18 mouse cellular contexts compared by ENCODE assay signal in genomic region chr11:95033617-95034016, GRCm38 (mm10). TPM values are rescaled to one million over a fixed set of nuclear protein-coding genes. Genes with fewer than 3 reads are reported as not detected.
DNase-seq lines count a peak whose midpoint lies in the region; ATAC-seq and TF ChIP-seq lines count a peak whose summit lies in the region.
"Had no signal": no experiment of that assay in that cellular context is flagged by ENCODE, and none has a peak within 500 bp of the region (broad histone marks: within the 10 kb centered on the region; RNA-seq: fewer than 3 reads in every experiment).

No protein-coding gene starts in this region.

- H3K36me3 ChIP-seq in heart, embryonic 10.5 days, result peaks cover 43% of the 10 kb centered on the region; the same call in 1 of the 2 replicates
- no peaks in the 10 kb centered on the region for H3K36me3 ChIP-seq in heart, adult 2 months (ENCODE audit: control insufficient read depth, insufficient read depth, low read length)
- H3K36me3 ChIP-seq in E14TG2a.4 (ENCODE audit: insufficient read depth, low read length), result no peaks in the 10 kb centered on the region
- H3K36me3 ChIP-seq: embryonic facial prominence, embryonic 12.5 days had no signal

- ATAC-seq in megakaryocyte progenitor cell, adult 5-6 weeks (replicated peaks; ENCODE audit: poor library complexity), result no peak
- ATAC-seq: inflammation-experienced regulatory T-cells, adult 6 months; midbrain, embryonic 16.5 days had no signal

- peak overlapping the region; percentile 25 for H3K4me3 ChIP-seq in heart, embryonic 10.5 days
- no peak overlapping the region for H3K4me3 ChIP-seq in heart, adult 2 months
- H3K4me3 ChIP-seq in layer of hippocampus, adult 2 months, result no peak overlapping the region
- peak overlapping the region; percentile 52 for H3K4me3 ChIP-seq in E14TG2a.4 (replicated peaks; ENCODE audit: low read length)
- H3K4me3 ChIP-seq: embryonic facial prominence, embryonic 12.5 days; hindbrain, embryonic 12.5 days; limb, embryonic 12.5 days; megakaryocyte, embryonic 14.5 days had no signal

- 19% methylated on average over 14 of the region's 14 CpGs for WGBS in heart, embryonic 10.5 days
- WGBS in heart, adult 2 months, result 51% methylated on average over 14 of the region's 14 CpGs

- no peak for TF ChIP-seq POLR2A in heart, adult 2 months (IDR thresholded peaks at IDR 0.05; ENCODE audit: insufficient read depth, low read depth, low read length)

- no peaks in the 10 kb centered on the region for H3K9me3 ChIP-seq in heart, embryonic 10.5 days
- 0 out of 2 replicates have a peak, but pooled peaks cover 5% of the 10 kb centered on the region for H3K9me3 ChIP-seq in E14TG2a.4 (ENCODE audit: low read length)
- H3K9me3 ChIP-seq: embryonic facial prominence, embryonic 12.5 days; G1E; hindbrain, embryonic 12.5 days; limb, embryonic 12.5 days; megakaryocyte, embryonic 14.5 days had no signal

- no peak for TF ChIP-seq EP300 in heart, adult 2 months (IDR thresholded peaks at IDR 0.05; ENCODE audit: insufficient read depth, low read depth, low read length)

- intact Hi-C loops in heart, adult 2 months (cut with DNase I), result loop anchor here (2.0 kb wide), 1 partner anchor 55 kb away; no protein-coding TSS in a partner anchor

- H3K4me1 ChIP-seq in heart, embryonic 10.5 days, result peaks cover 32% of the 10 kb centered on the region
- H3K4me1 ChIP-seq in heart, adult 2 months (ENCODE audit: control insufficient read depth, insufficient read depth, low read length), result no peaks in the 10 kb centered on the region
- H3K4me1 ChIP-seq in E14TG2a.4 (replicated peaks; ENCODE audit: low read depth, low read length), result peaks cover 44% of the 10 kb centered on the region
- H3K4me1 ChIP-seq: embryonic facial prominence, embryonic 12.5 days; limb, embryonic 12.5 days had no signal

- no peaks in the 10 kb centered on the region for H3K79me2 ChIP-seq in heart, adult 2 months (replicated peaks; ENCODE audit: control insufficient read depth, insufficient read depth, low read length)

- H3K27ac ChIP-seq in heart, embryonic 10.5 days, result peak overlapping the region; percentile 53
- no peak overlapping the region for H3K27ac ChIP-seq in heart, adult 2 months
- peak overlapping the region; percentile 68; the same call in 1 of the 2 replicates for H3K27ac ChIP-seq in layer of hippocampus, adult 2 months
- H3K27ac ChIP-seq: embryonic facial prominence, embryonic 12.5 days; hindbrain, embryonic 12.5 days; limb, embryonic 12.5 days had no signal

- DNase-seq in heart, embryonic 10.5 days (ENCODE audit: low spot score), result no peak
- no peak for DNase-seq in heart, adult 2 months
- DNase-seq in layer of hippocampus, adult 2 months (ENCODE audit: low spot score in 2 of 2), result no peak
- no peak for DNase-seq in layer of hippocampus, postnatal 25 days (ENCODE audit: extremely low spot score in 1 of 2, low spot score in 1 of 2)
- peak; percentile 41 for DNase-seq in cerebellum, adult 9-11 months
- DNase-seq: gastrocnemius, postnatal 10 days; heart, adult 18-20 months; right cerebral cortex, adult 18-20 months; thymus, adult 2 months had no signal

- no peak overlapping the region for H3K9ac ChIP-seq in heart, adult 2 months (ENCODE audit: low read depth, low read length)
- H3K9ac ChIP-seq: embryonic facial prominence, embryonic 12.5 days; hindbrain, embryonic 12.5 days; limb, embryonic 12.5 days had no signal

- peaks cover 50% of the 10 kb centered on the region for H3K27me3 ChIP-seq in heart, embryonic 10.5 days (ENCODE audit: insufficient read depth, poor library complexity, severe bottlenecking)
- no peaks in the 10 kb centered on the region for H3K27me3 ChIP-seq in heart, adult 2 months (ENCODE audit: control insufficient read depth, insufficient read depth, low read length)
- H3K27me3 ChIP-seq in E14TG2a.4 (ENCODE audit: insufficient read depth, low read length), result peaks cover 7% of the 10 kb centered on the region
- H3K27me3 ChIP-seq: embryonic facial prominence, embryonic 12.5 days had no signal

- no peak for TF ChIP-seq CTCF in heart, adult 2 months (IDR thresholded peaks at IDR 0.05)
- TF ChIP-seq CTCF in layer of hippocampus, adult 2 months (conservative IDR thresholded peaks at IDR 0.05), result no peak
- TF ChIP-seq CTCF in E14TG2a.4 (conservative IDR thresholded peaks at IDR 0.05; ENCODE audit: low read length), result no peak

RNA-seq across cellular contexts. Expression of gene Pdk2, which starts 7.5 kb away (rescaled TPM):
- polyA plus RNA-seq in heart, embryonic 10.5 days (2016; fragmentation: Nextera tagmentation; extraction: Ambion mirVana), result 27.4 and 41.1 TPM in 2 replicates
- 100 to 1,000 TPM; 393 to 479 TPM for total RNA-seq in heart, adult 2 months (2021)
- 518 and 592 TPM in 2 replicates for polyA plus RNA-seq in heart, adult 2 months (2012; rRNA removed)
- 100 to 1,000 TPM; 133 TPM for total RNA-seq in layer of hippocampus, adult 2 months (2021)
- 100 to 1,000 TPM; 114 to 118 TPM for total RNA-seq in layer of hippocampus, postnatal 25 days (2021)
- total RNA-seq in megakaryocyte progenitor cell, adult 5-6 weeks (2015), result 4.2 and 4.8 TPM in 2 replicates
- 0.71 and 1.4 TPM in 2 replicates for total RNA-seq in megakaryocyte progenitor cell, adult 5-6 weeks (2017)

RNA-seq across cellular contexts. Expression of gene Samd14, which starts 23.9 kb away (rescaled TPM):
- 15.1 and 18.8 TPM in 2 replicates for polyA plus RNA-seq in heart, embryonic 10.5 days (2016; fragmentation: Nextera tagmentation; extraction: Ambion mirVana)
- total RNA-seq in heart, adult 2 months (2021), result 1 to 10 TPM; 1.2 to 1.7 TPM
- 0.82 and 1.9 TPM in 2 replicates for polyA plus RNA-seq in heart, adult 2 months (2012; rRNA removed)
- 10 to 100 TPM; 38.9 to 40.8 TPM for total RNA-seq in layer of hippocampus, adult 2 months (2021)
- 10 to 100 TPM; 48.4 to 49.1 TPM for total RNA-seq in layer of hippocampus, postnatal 25 days (2021)
- 2.3 and 6.1 TPM in 2 replicates for total RNA-seq in megakaryocyte progenitor cell, adult 5-6 weeks (2015)
- total RNA-seq in megakaryocyte progenitor cell, adult 5-6 weeks (2017), result 0.92 and 2.6 TPM in 2 replicates

RNA-seq across cellular contexts. Expression of gene Ppp1r9b, which starts 42.8 kb away (rescaled TPM):
- 8.5 and 12.5 TPM in 2 replicates for polyA plus RNA-seq in heart, embryonic 10.5 days (2016; fragmentation: Nextera tagmentation; extraction: Ambion mirVana)
- total RNA-seq in heart, adult 2 months (2021), result 10 to 100 TPM; 49.3 to 52.0 TPM
- polyA plus RNA-seq in heart, adult 2 months (2012; rRNA removed), result 22.3 and 23.8 TPM in 2 replicates
- total RNA-seq in layer of hippocampus, adult 2 months (2021), result 100 to 1,000 TPM; 967 to 974 TPM
- total RNA-seq in layer of hippocampus, postnatal 25 days (2021), result 100 to 1,000 TPM; 926 to 939 TPM
- total RNA-seq in megakaryocyte progenitor cell, adult 5-6 weeks (2015), result 43.9 and 46.6 TPM in 2 replicates
- 81.9 and 107 TPM in 2 replicates for total RNA-seq in megakaryocyte progenitor cell, adult 5-6 weeks (2017)

RNA-seq across cellular contexts. Expression of gene Itga3, which starts 43.0 kb away (rescaled TPM):
- polyA plus RNA-seq in heart, embryonic 10.5 days (2016; fragmentation: Nextera tagmentation; extraction: Ambion mirVana), result 11.5 and 13.8 TPM in 2 replicates
- total RNA-seq in heart, adult 2 months (2021), result 10 to 100 TPM; 10.4 to 10.6 TPM
- polyA plus RNA-seq in heart, adult 2 months (2012; rRNA removed), result 11.4 and 13.8 TPM in 2 replicates
- 10 to 100 TPM; 10.3 to 16.1 TPM for total RNA-seq in layer of hippocampus, adult 2 months (2021)
- 10 to 100 TPM; 11.7 to 15.6 TPM for total RNA-seq in layer of hippocampus, postnatal 25 days (2021)
- total RNA-seq in megakaryocyte progenitor cell, adult 5-6 weeks (2015), result 1.1 TPM in 1 of 2 replicates, not detected in the other
- total RNA-seq in megakaryocyte progenitor cell, adult 5-6 weeks (2017), result 0.03 TPM in 1 of 2 replicates, not detected in the other
- polyA plus RNA-seq: G1E had no signal

RNA-seq across cellular contexts. Expression of gene Sgca, which starts 57.5 kb away (rescaled TPM):
- 12.5 and 25.8 TPM in 2 replicates for polyA plus RNA-seq in heart, embryonic 10.5 days (2016; fragmentation: Nextera tagmentation; extraction: Ambion mirVana)
- 100 to 1,000 TPM; 149 to 200 TPM for total RNA-seq in heart, adult 2 months (2021)
- polyA plus RNA-seq in heart, adult 2 months (2012; rRNA removed), result 1,109 and 1,504 TPM in 2 replicates
- under 1 TPM in 1 of 2 experiments, not detected in 1; 0.44 TPM for total RNA-seq in layer of hippocampus, adult 2 months (2021)
- under 1 TPM; 0.44 to 0.45 TPM for total RNA-seq in layer of hippocampus, postnatal 25 days (2021)
- not detected in 2 replicates for total RNA-seq in megakaryocyte progenitor cell, adult 5-6 weeks (2015)
- not detected in 2 replicates for total RNA-seq in megakaryocyte progenitor cell, adult 5-6 weeks (2017)
- polyA plus RNA-seq: G1E; inflammation-experienced regulatory T-cells, adult 6 months had no signal

Comparison
In these comparisons a context has a peak if more than half of its experiments do, and no peak if none do; other contexts are left out.
1. H3K4me3 ChIP-seq: peak in heart, embryonic 10.5 days (single experiment) and E14TG2a.4 (single experiment); none in heart, adult 2 months (single experiment) and layer of hippocampus, adult 2 months (single experiment).
2. RNA of gene Pdk2, which starts 7.5 kb away (total RNA-seq): 393 to 479 TPM in heart, adult 2 months, 133 TPM in layer of hippocampus, adult 2 months and 114 to 118 TPM in layer of hippocampus, postnatal 25 days; 0.71 to 4.8 TPM in megakaryocyte progenitor cell, adult 5-6 weeks; every median in the first group is over 10 times any median in the second.
3. RNA of gene Samd14, which starts 23.9 kb away (total RNA-seq): 48.4 to 49.1 TPM in layer of hippocampus, postnatal 25 days and 38.9 to 40.8 TPM in layer of hippocampus, adult 2 months; 0.92 to 6.1 TPM in megakaryocyte progenitor cell, adult 5-6 weeks and 1.2 to 1.7 TPM in heart, adult 2 months; every median in the first group is over 4 times any median in the second.
4. RNA of gene Ppp1r9b, which starts 42.8 kb away (total RNA-seq): 967 to 974 TPM in layer of hippocampus, adult 2 months and 926 to 939 TPM in layer of hippocampus, postnatal 25 days; 43.9 to 107 TPM in megakaryocyte progenitor cell, adult 5-6 weeks and 49.3 to 52.0 TPM in heart, adult 2 months; every median in the first group is over 4 times any median in the second.